Mouse (Mus musculus): ENCODE results near the gene Mif.

DNA sequence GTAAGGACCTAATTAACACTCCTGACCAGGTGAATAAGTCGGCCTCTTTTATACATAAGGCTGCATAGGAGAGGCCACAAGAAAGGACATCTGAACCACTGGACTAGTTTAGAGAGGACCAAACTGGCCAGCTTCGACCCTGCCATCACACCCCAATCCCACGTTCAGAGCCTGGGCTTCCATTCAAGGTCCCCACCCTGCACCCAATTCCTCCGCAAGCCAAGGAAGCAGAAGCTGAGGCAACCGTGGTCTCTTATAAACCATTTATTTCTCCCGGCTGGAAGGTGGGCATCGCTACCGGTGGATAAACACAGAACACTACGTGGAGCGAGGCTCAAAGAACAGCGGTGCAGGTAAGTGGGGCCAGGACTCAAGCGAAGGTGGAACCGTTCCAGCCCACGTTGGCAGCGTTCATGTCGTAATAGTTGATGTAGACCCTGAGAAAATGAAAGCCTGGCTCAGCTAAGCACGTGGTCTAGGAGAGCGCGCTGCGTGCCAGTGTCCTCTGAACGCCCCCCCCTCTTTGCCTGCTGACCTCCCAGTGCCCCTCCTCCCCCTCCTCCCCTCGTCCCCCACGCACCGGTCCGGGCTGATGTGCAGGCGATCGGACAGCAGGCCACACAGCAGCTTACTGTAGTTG, 813 bp downstream of the Mif start:
- no peak for TF ChIP-seq CTCF (IDR thresholded peaks at IDR 0.05; ENCODE audit: control insufficient read depth, insufficient read depth, low read length)
- no peak for TF ChIP-seq POLR2A (IDR thresholded peaks at IDR 0.05; ENCODE audit: borderline replicate concordance, control insufficient read depth, low read depth, low read length)
